Mouse (Mus musculus): ENCODE data around the gene Pigv.

Pigv gene

GRCm38 (mm10) chr4:133613867-133614266 lies 58.6 kb downstream of the Pigv start:
- no peak for DNase-seq (ENCODE audit: low read depth)

- no peak for DNase-seq (ENCODE audit: low read depth)
Measured at GRCm38 (mm10) chr4:133613026-133613425, 59.4 kb downstream of the Pigv start.

GRCm38 (mm10) chr4:133612416-133612815 lies 60.0 kb downstream of the Pigv start:
- no peak for DNase-seq (ENCODE audit: low read depth)

- DNase-seq (ENCODE audit: low read depth) = no peak
Measured at GRCm38 (mm10) chr4:133611815-133612214, 60.6 kb downstream of the Pigv start.
